Comparison of ENCODE assay signal across 17 mouse cellular contexts in the genomic region with DNA sequence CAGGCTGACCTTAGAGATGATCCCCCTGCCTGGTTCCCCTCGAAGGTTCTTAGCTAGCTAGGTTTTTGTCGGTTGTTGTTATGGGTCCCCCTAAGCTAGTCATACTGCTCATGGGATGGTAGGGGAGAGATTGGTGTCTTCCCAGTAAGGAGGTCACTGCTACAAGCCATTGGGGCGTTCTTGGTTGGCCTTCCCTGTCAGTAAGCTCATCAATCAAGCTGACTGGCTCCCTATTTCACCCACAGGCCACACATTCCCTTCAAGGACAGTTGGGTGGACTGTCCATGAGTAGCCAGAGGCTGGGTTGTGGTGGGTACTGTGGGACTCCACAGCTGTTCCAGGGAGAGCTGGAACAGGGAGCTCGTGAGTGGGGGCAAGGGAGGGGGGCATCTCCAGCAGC. TPM values are rescaled to one million over a fixed set of nuclear protein-coding genes. Genes with fewer than 3 reads are reported as not detected.
DNase-seq lines count a peak whose midpoint lies in the region.
"Had no signal": no experiment of that assay in that cellular context is flagged by ENCODE, and none has a peak within 500 bp of the region (broad histone marks: within the 10 kb centered on the region; RNA-seq: fewer than 3 reads in every experiment).

No protein-coding gene starts in this region.

- intact Hi-C loops in heart, postnatal 10 days (cut with DNase I), result no loop called here

- peak; percentile 9 to 64 for DNase-seq in adrenal gland, adult (ENCODE audit: inconsistent age in 2 of 2, low spot score in 1 of 2)
- no peak for DNase-seq in adrenal gland, postnatal 4 days (ENCODE audit: low spot score in 2 of 2)
- DNase-seq in adrenal gland, adult 8-10 months, result peak; percentile 29
- DNase-seq in adrenal gland, adult 18-20 months (ENCODE audit: low spot score in 2 of 2), result no peak
- DNase-seq in adrenal gland, postnatal 36 days, result peak; percentile 28 to 31
- DNase-seq in heart, postnatal 10 days, result no peak
- DNase-seq: B cell, adult 2 months; cerebellum, adult 11 months; cerebellum, adult 18-20 months; cerebellum, adult 8-10 months; cerebellum, adult 9-11 months; cerebellum, postnatal 14 days; cerebellum, postnatal 36 days; embryo, embryonic 11 days; forebrain, postnatal 0 days had no signal

RNA-seq across cellular contexts. Expression of a gene that starts 29.1 kb away (rescaled TPM):
- total RNA-seq in adrenal gland, postnatal 4 days (2021), result under 1 TPM in 1 of 2 experiments, not detected in 1; 0.08 TPM
- 1 to 10 TPM in 2 of 4 experiments, not detected in 2; 1.4 to 2.5 TPM for total RNA-seq in adrenal gland, adult 8-10 months (2022)
- total RNA-seq in adrenal gland, adult 18-20 months (2021), result 1 to 10 TPM in 1 of 2 experiments, not detected in 1; 2.0 TPM
- 1 to 10 TPM in 1 of 2 experiments, not detected in 1; 1.1 TPM for total RNA-seq in adrenal gland, postnatal 36 days (2021)
- not detected for total RNA-seq in heart, postnatal 10 days (2021)
- total RNA-seq: common myeloid progenitor, adult 5-6 weeks; gastrocnemius, adult 18-20 months had no signal

Comparison
In these comparisons a context has a peak if more than half of its experiments do, and no peak if none do; other contexts are left out.
1. DNase-seq: peak in adrenal gland, adult (2 of 2), adrenal gland, adult 8-10 months (single experiment) and adrenal gland, postnatal 36 days (2 of 2); none in adrenal gland, postnatal 4 days (0 of 2), adrenal gland, adult 18-20 months (0 of 2) and heart, postnatal 10 days (0 of 2).